Mouse (Mus musculus) liver, embryonic 15.5 days (tissue): ENCODE data around the gene Kif3c. TPM values are rescaled to one million over a fixed set of nuclear protein-coding genes. Genes with fewer than 3 reads are reported as not detected.

ENCODE experiments used
- ATAC-seq: fragments of 200-750 bp; cut with Nextera tagmentation; 2 replicates; pipeline ENCODE4 v1.8.0; 2017; ENCODE audit warnings: moderate number of reproducible peaks, mild to moderate bottlenecking, moderate library complexity; ENCODE audit not compliant: insufficient read depth
- H3K27ac ChIP-seq: fragments of 300-500 bp; sonication (generic); replicated peaks from 2 replicates; pipeline ENCODE4 v1.5.1; 2015; ENCODE audit warnings: mild to moderate bottlenecking, inconsistent platforms
- H3K27me3 ChIP-seq: fragments of 300-500 bp; sonication (generic); 2 replicates; pipeline ENCODE4 v1.6.1; 2015; ENCODE audit warnings: mild to moderate bottlenecking, inconsistent platforms
- H3K36me3 ChIP-seq: fragments of 300-500 bp; sonication (generic); replicated peaks from 2 replicates; pipeline ENCODE4 v1.6.1; 2015; ENCODE audit warnings: moderate library complexity, mild to moderate bottlenecking, inconsistent platforms
- H3K4me1 ChIP-seq: fragments of 300-500 bp; sonication (generic); replicated peaks from 2 replicates; pipeline ENCODE4 v1.6.1; 2015; ENCODE audit warnings: inconsistent platforms
- H3K4me2 ChIP-seq: fragments of 300-500 bp; sonication (generic); 2 replicates; pipeline ENCODE4 v1.6.1; 2015; ENCODE audit warnings: moderate library complexity, mild to moderate bottlenecking, inconsistent platforms
- H3K4me3 ChIP-seq: fragments of 300-500 bp; sonication (generic); replicated peaks from 2 replicates; pipeline ENCODE4 v1.5.1; 2015; ENCODE audit warnings: mild to moderate bottlenecking, inconsistent platforms
- H3K9ac ChIP-seq: fragments of 300-500 bp; sonication (generic); 2 replicates; pipeline ENCODE4 v1.6.1; 2015; ENCODE audit warnings: moderate library complexity, mild to moderate bottlenecking, inconsistent platforms
- H3K9me3 ChIP-seq: fragments of 300-500 bp; sonication (generic); replicated peaks from 2 replicates; pipeline ENCODE4 v1.6.1; 2016; ENCODE audit warnings: inconsistent platforms
- WGBS: fragments of 180-500 bp; shearing (Covaris S2); methylation state at CpG from one replicate; pipeline ENCODE4 v1.1.7; 2015; ENCODE audit warnings: mixed read lengths; ENCODE audit not compliant: insufficient replicate concordance; 5-methylcytosine and 5-hydroxymethylcytosine counted together
- polyA plus RNA-seq: library from polyadenylated mRNA; unstranded; fragments of >200 nt; fragmentation: Nextera tagmentation; extraction: Ambion mirVana; gene quantifications from 2 replicates; pipeline ENCODE4 v1.2.1, GENCODE M21; 2015

Kif3c gene
- polyA plus RNA-seq, 1 experiment from 2014 or later: 0.81 TPM

- H3K27ac ChIP-seq: no peak overlapping the region
- ATAC-seq: no peak
- 52% methylated on average over 3 of the region's 3 CpGs for WGBS
- H3K4me3 ChIP-seq: no peak overlapping the region
- H3K9me3 ChIP-seq: no peaks in the 10 kb centered on the region
- H3K4me1 ChIP-seq: peaks cover 14% of the 10 kb centered on the region; the same call in 1 of the 2 replicates
- H3K4me2 ChIP-seq: no peak overlapping the region
- H3K36me3 ChIP-seq: no peaks in the 10 kb centered on the region
- peaks cover 26% of the 10 kb centered on the region for H3K27me3 ChIP-seq
- H3K9ac ChIP-seq: no peak overlapping the region
Observed at GRCm38 (mm10) chr12:3368771-3369170, 3.8 kb downstream of the Kif3c start.

DNA sequence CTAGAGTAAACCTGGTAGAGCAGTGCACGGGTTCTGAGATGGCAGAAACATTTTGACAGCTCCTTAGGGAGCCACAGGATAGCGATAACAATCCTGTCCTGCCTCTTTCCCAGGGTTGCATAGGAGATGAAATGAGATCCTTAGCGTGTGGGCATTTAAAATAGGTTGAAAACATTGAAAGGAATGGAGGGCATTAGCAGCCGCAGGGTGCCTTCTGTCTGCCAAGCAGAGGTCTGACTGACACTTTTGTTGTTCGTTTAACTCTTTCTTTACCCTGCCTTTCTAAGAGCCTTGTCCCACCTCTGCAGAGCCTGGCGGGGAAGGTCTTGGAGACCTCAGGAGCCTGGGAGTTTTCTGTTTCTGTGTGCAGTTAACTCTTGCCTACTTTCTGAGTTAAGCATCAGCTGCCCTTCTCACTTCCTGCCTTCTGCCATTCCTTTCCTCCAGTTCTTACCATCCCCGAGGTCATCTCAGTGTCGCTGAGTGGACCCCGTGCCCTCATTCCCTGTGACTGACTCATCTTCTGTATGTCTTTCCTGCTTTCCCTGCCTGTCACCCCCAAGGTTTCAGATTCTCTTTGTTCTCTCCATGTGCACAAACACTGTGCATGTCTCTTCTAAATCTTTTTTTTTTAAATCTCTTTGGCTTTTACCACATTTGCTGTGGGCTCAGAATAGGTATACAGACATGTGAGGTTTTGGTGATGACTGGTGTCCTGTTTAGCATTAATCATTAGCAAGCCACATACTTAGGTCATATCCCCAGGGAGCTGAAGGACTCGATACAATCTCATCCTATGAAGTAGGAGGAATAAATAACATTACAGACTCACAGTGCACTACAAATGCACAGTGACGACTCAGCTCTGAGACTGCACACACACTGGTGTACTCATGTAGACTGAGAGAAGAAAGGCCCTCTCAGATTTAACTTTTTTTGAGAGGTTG lies 6.3 kb downstream of the Kif3c start:
- no peak overlapping the region for H3K9ac ChIP-seq
- H3K4me1 ChIP-seq: no peaks in the 10 kb centered on the region
- H3K4me2 ChIP-seq: no peak overlapping the region
- H3K9me3 ChIP-seq: no peaks in the 10 kb centered on the region
- no peak overlapping the region for H3K4me3 ChIP-seq
- no peaks in the 10 kb centered on the region for H3K36me3 ChIP-seq
- no peak overlapping the region for H3K27ac ChIP-seq
- 42% methylated on average over 11 of the region's 11 CpGs for WGBS
- peaks cover 10% of the 10 kb centered on the region for H3K27me3 ChIP-seq
- no peak for ATAC-seq

DNA sequence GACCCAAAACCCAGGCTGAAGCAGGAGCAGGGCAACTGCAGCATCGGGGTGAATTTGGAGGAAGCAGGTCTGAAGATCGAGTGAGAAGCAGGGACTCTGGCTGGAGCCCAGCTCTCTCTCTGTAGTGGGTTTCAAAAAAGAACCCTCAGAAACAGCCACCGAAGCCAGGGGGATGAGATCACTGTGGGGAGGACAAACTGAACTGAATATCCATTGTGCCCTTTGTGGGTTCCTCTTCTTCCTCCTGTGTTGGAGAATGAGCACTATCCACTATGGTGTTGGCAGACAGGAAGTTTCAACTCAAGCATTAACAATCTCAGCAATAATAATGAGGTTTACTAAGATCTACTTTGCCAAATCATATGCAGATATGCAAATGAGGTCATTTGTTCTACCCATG lies 7.1 kb downstream of the Kif3c start:
- H3K9ac ChIP-seq: no peak overlapping the region
- no peak overlapping the region for H3K4me2 ChIP-seq
- 34% methylated on average over 3 of the region's 3 CpGs for WGBS
- ATAC-seq: no peak
- H3K9me3 ChIP-seq: no peaks in the 10 kb centered on the region
- peaks cover 3% of the 10 kb centered on the region for H3K27me3 ChIP-seq
- H3K4me3 ChIP-seq: no peak overlapping the region
- no peaks in the 10 kb centered on the region for H3K4me1 ChIP-seq
- H3K36me3 ChIP-seq: no peaks in the 10 kb centered on the region
- no peak overlapping the region for H3K27ac ChIP-seq

DNA sequence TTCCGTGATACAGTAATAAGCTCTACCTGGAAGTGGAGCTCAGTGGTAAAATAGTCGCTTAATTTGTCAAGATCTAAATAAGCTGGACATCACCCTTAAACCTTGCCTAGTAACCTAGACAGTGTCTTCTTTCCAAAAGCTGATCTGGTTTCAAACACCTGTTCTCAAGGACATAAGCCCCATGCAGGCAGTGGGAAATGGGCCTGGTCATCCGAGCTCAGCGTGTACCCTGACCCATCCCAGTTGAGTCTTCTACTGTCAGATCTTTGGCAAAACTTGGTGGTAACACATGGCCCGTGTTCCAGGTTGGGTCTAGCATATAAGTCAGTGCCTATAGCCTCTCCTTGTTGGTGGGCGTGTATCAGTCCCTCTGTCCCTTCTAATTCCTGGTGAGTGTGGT lies 8.6 kb downstream of the Kif3c start:
- Histone ChIP-seq H3K4me3 (no peak overlapping the region), H3K9ac (no peak overlapping the region), H3K4me2 (no peak overlapping the region), H3K4me1 (no peaks in the 10 kb centered on the region), H3K9me3 (no peaks in the 10 kb centered on the region), H3K36me3 (no peaks in the 10 kb centered on the region), H3K27me3 (no peaks in the 10 kb centered on the region), H3K27ac (no peak overlapping the region)
- ATAC-seq: no peak
- 69% methylated on average over 6 of the region's 6 CpGs for WGBS

DNA sequence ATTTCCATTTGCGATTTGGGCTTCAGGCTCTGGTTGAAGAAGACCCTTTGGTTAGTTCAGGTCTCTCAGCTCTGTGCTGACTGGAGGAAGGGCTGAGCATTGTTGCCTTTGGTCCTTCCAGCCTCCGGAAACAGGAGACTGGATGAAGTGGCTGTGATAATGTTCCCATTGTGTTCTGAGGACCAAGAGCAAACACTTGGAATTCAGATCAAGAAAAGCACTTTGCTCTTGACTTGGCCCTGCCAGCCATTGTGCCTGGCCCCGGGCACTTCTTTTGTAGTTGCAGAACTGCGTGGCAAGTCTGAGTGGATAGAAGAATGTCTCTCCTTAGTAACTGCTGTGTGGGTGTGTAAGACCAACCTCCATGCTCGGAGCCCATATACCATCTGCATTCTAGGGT lies 9.6 kb downstream of the Kif3c start:
- Histone ChIP-seq H3K27me3 (no peaks in the 10 kb centered on the region), H3K4me2 (no peak overlapping the region), H3K9me3 (no peaks in the 10 kb centered on the region), H3K4me3 (no peak overlapping the region), H3K4me1 (no peaks in the 10 kb centered on the region), H3K9ac (no peak overlapping the region), H3K27ac (no peak overlapping the region), H3K36me3 (no peaks in the 10 kb centered on the region)
- no peak for ATAC-seq
- 61% methylated on average over 5 of the region's 5 CpGs for WGBS

DNA sequence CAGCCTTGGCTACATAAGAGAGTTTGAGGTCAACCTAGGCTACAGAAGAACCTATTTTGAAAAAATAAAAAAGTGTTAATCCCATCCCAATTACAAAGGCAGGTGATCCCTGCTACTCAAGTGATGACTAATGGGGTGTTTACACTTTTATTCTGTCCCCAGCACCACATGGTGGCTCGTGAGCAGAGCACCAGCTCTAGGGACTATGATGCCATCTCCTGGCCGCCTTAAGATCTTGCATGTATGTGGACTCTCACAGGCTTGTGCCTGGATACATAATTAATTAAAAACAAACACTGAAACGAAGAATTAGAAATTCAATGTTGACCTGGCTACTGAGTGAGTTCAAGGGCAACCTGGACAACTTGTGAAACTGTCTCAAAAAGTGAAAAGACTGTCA lies 12.3 kb downstream of the Kif3c start:
- no peaks in the 10 kb centered on the region for H3K4me1 ChIP-seq
- H3K36me3 ChIP-seq: no peaks in the 10 kb centered on the region
- ATAC-seq: no peak
- H3K27ac ChIP-seq: no peak overlapping the region
- no peak overlapping the region for H3K9ac ChIP-seq
- no peak overlapping the region for H3K4me2 ChIP-seq
- WGBS: 19% methylated on average over 3 of the region's 3 CpGs
- no peak overlapping the region for H3K4me3 ChIP-seq
- H3K9me3 ChIP-seq: no peaks in the 10 kb centered on the region
- no peaks in the 10 kb centered on the region for H3K27me3 ChIP-seq

GRCm38 (mm10) chr12:3377755-3378154 lies 12.8 kb downstream of the Kif3c start:
- no peaks in the 10 kb centered on the region for H3K27me3 ChIP-seq
- H3K9ac ChIP-seq: no peak overlapping the region

DNA sequence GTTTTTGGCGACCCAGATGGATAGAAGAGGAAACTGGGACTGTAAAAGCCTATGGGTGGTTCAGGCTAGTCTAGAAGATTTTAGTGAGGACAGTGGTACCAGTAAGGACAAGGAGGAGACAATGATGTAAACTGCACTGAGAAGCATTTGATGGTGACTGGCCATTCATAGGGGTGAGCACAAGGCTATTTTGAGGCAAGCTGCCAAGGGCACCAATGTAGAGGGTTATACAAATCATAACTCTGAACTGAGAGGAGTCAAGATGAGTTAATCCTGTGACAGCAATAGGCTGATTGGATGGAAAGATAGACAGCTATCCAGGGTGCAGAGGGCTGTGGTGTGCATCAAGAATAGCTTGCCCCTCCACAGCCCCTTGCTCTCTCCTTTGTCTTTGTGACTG lies 19.9 kb downstream of the Kif3c start:
- Histone ChIP-seq H3K36me3 (no peaks in the 10 kb centered on the region), H3K9me3 (no peaks in the 10 kb centered on the region), H3K27ac (no peak overlapping the region), H3K4me2 (no peak overlapping the region), H3K4me3 (no peak overlapping the region), H3K4me1 (no peaks in the 10 kb centered on the region), H3K27me3 (no peaks in the 10 kb centered on the region), H3K9ac (no peak overlapping the region)
- 38% methylated on average over 1 of the region's 1 CpGs for WGBS
- ATAC-seq: no peak

More at GRCm38 (mm10) chr12:3377755-3378154, 12.8 kb downstream of the Kif3c start:
- Histone ChIP-seq H3K4me2 (no peak overlapping the region), H3K27ac (no peak overlapping the region), H3K36me3 (no peaks in the 10 kb centered on the region), H3K4me3 (no peak overlapping the region), H3K9me3 (no peaks in the 10 kb centered on the region), H3K4me1 (no peaks in the 10 kb centered on the region)
- WGBS: 49% methylated on average over 5 of the region's 5 CpGs
- ATAC-seq: no peak

GRCm38 (mm10) chr12:3385271-3385670 lies 20.3 kb downstream of the Kif3c start:
- Histone ChIP-seq H3K27me3 (no peaks in the 10 kb centered on the region), H3K9ac (no peak overlapping the region), H3K4me2 (no peak overlapping the region), H3K27ac (no peak overlapping the region), H3K4me1 (no peaks in the 10 kb centered on the region), H3K36me3 (no peaks in the 10 kb centered on the region), H3K9me3 (no peaks in the 10 kb centered on the region), H3K4me3 (no peak overlapping the region)
- no peak for ATAC-seq
- 44% methylated on average over 6 of the region's 6 CpGs for WGBS

DNA sequence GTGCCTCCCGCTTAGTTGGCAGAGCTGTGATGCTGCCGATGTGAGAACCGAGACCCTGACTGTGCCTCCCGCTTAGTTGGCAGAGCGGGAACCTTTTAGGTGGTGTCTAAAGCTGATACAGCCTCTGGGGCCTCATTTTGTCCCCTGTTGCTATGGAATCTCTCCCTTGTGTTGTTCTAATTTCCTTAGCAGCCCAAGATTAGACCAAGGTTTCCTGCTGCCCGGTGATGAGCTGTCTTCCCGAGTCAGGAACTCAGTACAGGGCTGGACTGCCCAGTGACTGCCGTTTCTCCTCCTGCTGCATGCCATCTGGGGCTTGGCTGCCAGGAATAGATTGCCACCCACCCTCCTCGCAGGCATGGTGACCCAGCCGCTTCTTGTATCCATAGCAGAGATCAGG lies 21.0 kb downstream of the Kif3c start:
- Histone ChIP-seq H3K4me3 (no peak overlapping the region), H3K36me3 (no peaks in the 10 kb centered on the region), H3K4me2 (no peak overlapping the region), H3K4me1 (no peaks in the 10 kb centered on the region), H3K27ac (no peak overlapping the region), H3K9me3 (no peaks in the 10 kb centered on the region), H3K9ac (no peak overlapping the region), H3K27me3 (no peaks in the 10 kb centered on the region)
- ATAC-seq: no peak
- WGBS: 50% methylated on average over 10 of the region's 10 CpGs

DNA sequence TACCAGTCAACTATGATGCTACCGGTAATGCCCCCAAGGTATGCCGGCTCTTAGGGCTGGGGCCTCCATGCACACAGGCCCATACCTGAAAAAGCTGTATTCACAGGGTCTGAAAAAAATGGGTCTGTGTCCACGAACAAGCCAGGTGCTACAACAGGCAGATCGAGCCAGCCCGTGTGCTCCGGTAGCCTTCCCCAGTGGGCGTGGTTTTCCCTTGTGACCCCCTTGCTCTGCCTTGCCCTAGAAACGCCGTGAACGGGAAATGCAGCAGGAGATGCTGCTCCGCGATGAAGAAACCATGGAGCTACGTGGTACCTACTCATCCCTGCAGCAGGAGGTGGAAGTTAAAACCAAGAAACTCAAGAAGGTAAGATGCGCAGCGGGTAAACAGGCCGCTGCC lies 23.0 kb downstream of the Kif3c start:
- no peaks in the 10 kb centered on the region for H3K4me1 ChIP-seq
- no peaks in the 10 kb centered on the region for H3K36me3 ChIP-seq
- WGBS: 81% methylated on average over 16 of the region's 16 CpGs
- H3K9me3 ChIP-seq: no peaks in the 10 kb centered on the region
- no peaks in the 10 kb centered on the region for H3K27me3 ChIP-seq
- no peak for ATAC-seq
- H3K9ac ChIP-seq: no peak overlapping the region
- no peak overlapping the region for H3K27ac ChIP-seq
- H3K4me2 ChIP-seq: no peak overlapping the region
- no peak overlapping the region for H3K4me3 ChIP-seq

DNA sequence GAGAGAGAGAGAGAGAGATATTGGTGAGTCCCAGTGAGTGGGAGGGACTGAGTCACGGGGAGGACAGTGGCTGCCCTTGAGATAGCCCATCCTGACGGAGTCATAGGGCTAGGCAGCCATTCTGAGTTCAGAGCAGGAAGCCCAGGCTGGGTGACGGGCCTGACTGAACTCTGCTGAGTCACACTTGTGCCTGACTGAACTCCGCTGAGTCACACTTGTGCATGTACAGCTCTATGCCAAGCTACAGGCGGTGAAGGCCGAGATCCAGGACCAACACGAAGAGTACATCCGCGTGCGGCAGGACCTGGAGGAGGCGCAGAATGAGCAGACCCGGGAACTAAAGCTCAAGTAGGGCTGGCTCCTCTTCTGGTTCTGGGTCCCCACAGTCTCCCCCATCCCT lies 24.5 kb downstream of the Kif3c start:
- H3K9me3 ChIP-seq: no peaks in the 10 kb centered on the region
- WGBS: 67% methylated on average over 12 of the region's 12 CpGs

More for the DNA sequence above, 24.5 kb downstream of the Kif3c start:
- Histone ChIP-seq H3K27ac (no peak overlapping the region), H3K9ac (no peak overlapping the region), H3K27me3 (no peaks in the 10 kb centered on the region), H3K4me2 (no peak overlapping the region), H3K4me3 (no peak overlapping the region), H3K4me1 (no peaks in the 10 kb centered on the region), H3K36me3 (no peaks in the 10 kb centered on the region)
- peak; percentile 66 for ATAC-seq
